Mouse (Mus musculus) midbrain, embryonic 10.5 days (tissue): ENCODE data around the gene Mcrs1. TPM values are rescaled to one million over a fixed set of nuclear protein-coding genes. Genes with fewer than 3 reads are reported as not detected.
A peak's percentile ranks its signal among the peaks of the same experiment; 100 is the strongest.

ENCODE experiments used
- DNase-seq: peaks from one replicate; pipeline ENCODE4 v3.0.0-alpha.2; 2017; ENCODE audit warnings: low spot score
- H3K27ac ChIP-seq: fragments of 300-500 bp; sonication (generic); replicated peaks from 2 replicates; pipeline ENCODE4 v1.5.1; 2016; ENCODE audit warnings: mild to moderate bottlenecking
- H3K27me3 ChIP-seq: fragments of 300-500 bp; sonication (generic); 2 replicates; pipeline ENCODE4 v1.6.1; 2016; ENCODE audit warnings: low read depth, mild to moderate bottlenecking; ENCODE audit not compliant: poor library complexity, severe bottlenecking
- H3K36me3 ChIP-seq: fragments of 300-500 bp; sonication (generic); 2 replicates; pipeline ENCODE4 v1.6.1; 2016; ENCODE audit warnings: mild to moderate bottlenecking, moderate library complexity
- H3K4me1 ChIP-seq: fragments of 300-500 bp; sonication (generic); 2 replicates; pipeline ENCODE4 v1.6.1; 2016
- H3K4me3 ChIP-seq: fragments of 300-500 bp; sonication (generic); 2 replicates; pipeline ENCODE4 v1.5.1; 2016; ENCODE audit warnings: mild to moderate bottlenecking, moderate library complexity
- H3K9me3 ChIP-seq: fragments of 300-500 bp; sonication (generic); replicated peaks from 2 replicates; pipeline ENCODE4 v1.6.1; 2016; ENCODE audit warnings: mild to moderate bottlenecking
- WGBS: fragments of 180-500 bp; shearing (Covaris S2); methylation state at CpG from one replicate; pipeline ENCODE4 v1.1.7; 2016; 5-methylcytosine and 5-hydroxymethylcytosine counted together
- polyA plus RNA-seq: library from polyadenylated mRNA; unstranded; fragments of >200 nt; fragmentation: Nextera tagmentation; extraction: Ambion mirVana; gene quantifications from 2 replicates; pipeline ENCODE4 v1.2.1, GENCODE M21; 2016

Mcrs1 gene
- polyA plus RNA-seq, 1 experiment from 2014 or later, result 202 TPM

DNA sequence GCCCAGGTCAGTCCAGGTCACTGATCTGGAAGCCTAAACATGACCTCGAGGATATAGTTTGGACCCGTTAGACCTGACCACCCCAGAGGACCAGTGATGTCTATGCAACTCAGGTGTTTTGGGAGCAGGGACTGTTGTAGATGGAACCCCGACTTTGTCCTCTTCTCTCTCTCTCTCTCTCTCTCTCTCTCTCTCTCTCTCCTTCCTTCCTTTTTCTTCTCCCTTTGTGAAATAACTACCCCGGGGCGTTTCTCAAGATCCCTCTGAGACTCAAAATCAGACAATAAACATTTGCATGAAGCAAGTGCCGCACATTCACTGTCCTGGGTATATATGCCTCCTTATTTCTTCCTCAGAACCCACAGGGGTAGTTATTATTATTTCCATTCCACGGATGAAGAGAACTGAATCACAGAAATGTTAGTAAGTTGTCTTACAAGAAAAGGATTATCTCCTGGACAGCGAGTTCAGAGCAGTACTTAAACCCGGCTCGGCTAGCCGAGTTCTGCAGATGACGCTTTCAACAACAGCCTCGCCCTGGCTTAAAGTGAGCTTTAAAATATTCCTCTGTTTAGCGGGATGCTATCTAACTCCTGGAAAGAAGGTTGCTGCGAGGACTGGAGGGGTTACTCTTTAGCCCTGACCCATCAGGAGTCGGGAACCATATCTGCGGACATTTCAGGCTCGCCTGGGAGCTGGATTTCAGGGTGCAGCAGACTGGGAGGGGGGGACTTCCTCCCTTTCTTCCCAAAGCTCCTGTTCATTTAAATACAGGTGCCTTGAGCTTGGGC lies 28.8 kb downstream of the Mcrs1 start:
- DNase-seq, result no peak
- Histone ChIP-seq H3K27ac (no peak overlapping the region), H3K4me3 (peak overlapping the region; percentile 54), H3K36me3 (no peaks in the 10 kb centered on the region), H3K4me1 (peaks cover 61% of the 10 kb centered on the region), H3K9me3 (no peaks in the 10 kb centered on the region), H3K27me3 (peaks cover 90% of the 10 kb centered on the region)
- WGBS, result 5% methylated on average over 18 of the region's 18 CpGs

DNA sequence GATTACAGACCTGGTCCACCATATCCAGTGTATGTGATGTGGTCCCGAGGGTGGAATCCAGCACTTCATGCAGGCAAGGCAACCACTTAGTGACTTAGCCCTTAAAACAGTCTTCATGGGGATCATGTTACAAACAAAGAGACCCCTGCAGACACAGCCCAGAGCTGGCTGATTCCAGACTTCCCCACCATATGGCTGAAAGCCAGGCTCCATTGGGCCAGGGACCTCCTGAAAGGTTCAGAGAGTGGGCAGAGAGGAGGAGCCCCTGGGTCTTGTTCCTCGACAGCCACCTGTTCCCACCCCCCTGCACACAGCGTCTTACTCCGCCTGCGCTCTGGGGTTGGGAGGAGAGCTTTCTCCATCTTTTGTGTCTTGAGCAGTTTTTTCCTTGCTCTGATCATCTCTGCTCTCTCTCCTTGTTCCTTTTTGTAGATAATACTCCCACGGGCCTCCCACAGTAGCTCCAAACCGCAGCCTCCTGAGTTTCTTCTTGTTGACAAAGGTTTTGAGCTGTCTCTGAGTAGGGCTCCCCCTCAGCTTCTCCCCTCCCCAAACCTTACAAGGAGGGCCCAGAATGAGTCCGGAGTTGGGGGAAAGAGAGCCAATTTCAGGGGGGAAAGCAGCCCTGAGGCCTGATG lies 30.3 kb downstream of the Mcrs1 start:
- H3K4me3 ChIP-seq, result no peak overlapping the region
- peaks cover 75% of the 10 kb centered on the region for H3K27me3 ChIP-seq
- H3K27ac ChIP-seq, result no peak overlapping the region
- DNase-seq, result no peak
- H3K36me3 ChIP-seq, result no peaks in the 10 kb centered on the region
- peaks cover 53% of the 10 kb centered on the region for H3K4me1 ChIP-seq
- no peaks in the 10 kb centered on the region for H3K9me3 ChIP-seq
- WGBS, result 7% methylated on average over 8 of the region's 8 CpGs

GRCm38 (mm10) chr15:99217630-99218029 lies 34.1 kb downstream of the Mcrs1 start:
- 90% methylated on average over 4 of the region's 4 CpGs for WGBS
- Histone ChIP-seq H3K9me3 (no peaks in the 10 kb centered on the region), H3K4me3 (no peak overlapping the region), H3K4me1 (peaks cover 16% of the 10 kb centered on the region), H3K27me3 (peaks cover 37% of the 10 kb centered on the region), H3K36me3 (peaks cover 25% of the 10 kb centered on the region), H3K27ac (no peak overlapping the region)
- no peak for DNase-seq

GRCm38 (mm10) chr15:99215741-99216463 lies 35.9 kb downstream of the Mcrs1 start:
- Histone ChIP-seq H3K27me3 (peaks cover 19% of the 10 kb centered on the region), H3K4me1 (no peaks in the 10 kb centered on the region), H3K27ac (no peak overlapping the region), H3K36me3 (peaks cover 42% of the 10 kb centered on the region), H3K9me3 (no peaks in the 10 kb centered on the region), H3K4me3 (no peak overlapping the region)
- 85% methylated on average over 11 of the region's 11 CpGs for WGBS
- no peak for DNase-seq

DNA sequence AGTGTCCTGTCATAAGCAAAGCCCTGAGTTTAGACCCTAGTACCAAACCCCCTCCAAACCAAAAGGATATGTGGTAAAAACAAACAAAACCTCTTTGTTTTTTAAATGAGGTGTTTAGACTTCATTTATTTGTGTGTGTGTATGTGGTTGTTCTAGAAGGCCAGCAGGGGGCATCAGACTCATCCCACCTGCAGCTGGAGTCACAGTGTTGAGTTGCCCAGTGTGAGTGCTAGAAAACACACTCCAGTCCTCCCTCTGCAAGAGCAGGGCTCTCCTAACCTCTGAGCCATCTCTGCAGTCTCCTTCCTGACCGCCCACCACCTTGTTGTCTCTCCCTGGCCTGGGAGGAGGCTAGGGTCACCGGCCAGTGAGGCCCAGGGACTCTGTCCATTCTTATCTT lies 36.8 kb downstream of the Mcrs1 start:
- Histone ChIP-seq H3K27me3 (peaks cover 10% of the 10 kb centered on the region), H3K27ac (no peak overlapping the region), H3K4me1 (no peaks in the 10 kb centered on the region), H3K9me3 (no peaks in the 10 kb centered on the region), H3K4me3 (no peak overlapping the region), H3K36me3 (peaks cover 52% of the 10 kb centered on the region)
- DNase-seq, result no peak
- 82% methylated on average over 2 of the region's 2 CpGs for WGBS

DNA sequence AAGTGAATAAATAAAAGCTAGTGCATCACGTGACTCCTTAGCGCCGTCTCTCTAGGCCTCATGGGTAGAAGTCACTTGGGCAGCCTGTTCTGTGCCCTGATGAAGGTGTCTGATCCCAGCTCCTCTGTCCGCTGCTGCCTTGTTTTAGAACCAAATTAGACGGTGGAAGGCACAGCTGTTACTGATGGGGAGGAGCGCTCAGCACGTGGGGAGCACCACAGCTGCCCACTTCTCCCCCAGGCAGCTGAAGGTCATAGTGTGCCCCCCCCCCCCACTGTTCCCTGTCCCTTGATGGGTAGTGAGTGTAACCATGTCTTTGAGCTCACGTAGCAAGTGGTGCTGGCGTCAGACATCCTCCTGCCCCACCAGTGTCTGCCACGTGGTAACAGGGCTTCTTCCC lies 38.6 kb downstream of the Mcrs1 start:
- Histone ChIP-seq H3K9me3 (no peaks in the 10 kb centered on the region), H3K4me1 (no peaks in the 10 kb centered on the region), H3K4me3 (no peak overlapping the region), H3K36me3 (peaks cover 70% of the 10 kb centered on the region), H3K27me3 (no peaks in the 10 kb centered on the region), H3K27ac (no peak overlapping the region)
- WGBS, result 91% methylated on average over 10 of the region's 10 CpGs
- DNase-seq, result no peak

GRCm38 (mm10) chr15:99205959-99206358 lies 45.8 kb downstream of the Mcrs1 start:
- WGBS, result 81% methylated on average over 8 of the region's 8 CpGs
- Histone ChIP-seq H3K36me3 (peaks cover 91% of the 10 kb centered on the region), H3K27ac (no peak overlapping the region), H3K4me1 (no peaks in the 10 kb centered on the region), H3K9me3 (no peaks in the 10 kb centered on the region), H3K27me3 (no peaks in the 10 kb centered on the region), H3K4me3 (no peak overlapping the region)
- no peak for DNase-seq

DNA sequence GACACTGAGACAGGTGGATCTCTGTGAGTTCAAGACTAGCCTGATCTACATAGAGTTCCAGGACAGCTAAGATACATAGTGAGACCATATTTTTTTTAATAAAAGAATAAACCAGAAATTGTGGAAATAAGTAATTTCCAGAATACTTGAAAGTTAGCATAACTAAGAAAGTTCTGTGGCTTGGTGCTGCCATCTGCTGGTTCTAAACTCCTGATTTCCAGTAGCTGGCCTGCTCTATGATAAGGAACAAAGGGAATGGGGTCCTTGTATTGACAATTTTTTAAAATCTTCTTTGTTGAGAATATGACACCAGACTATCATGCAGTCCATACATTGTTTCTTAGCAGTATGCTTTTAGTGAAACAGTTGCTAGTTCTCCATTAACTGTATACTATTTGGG lies 53.0 kb downstream of the Mcrs1 start:
- Histone ChIP-seq H3K4me3 (no peak overlapping the region), H3K4me1 (peaks cover 17% of the 10 kb centered on the region), H3K27me3 (no peaks in the 10 kb centered on the region), H3K27ac (no peak overlapping the region), H3K36me3 (peaks cover 79% of the 10 kb centered on the region), H3K9me3 (no peaks in the 10 kb centered on the region)
- DNase-seq, result no peak

DNA sequence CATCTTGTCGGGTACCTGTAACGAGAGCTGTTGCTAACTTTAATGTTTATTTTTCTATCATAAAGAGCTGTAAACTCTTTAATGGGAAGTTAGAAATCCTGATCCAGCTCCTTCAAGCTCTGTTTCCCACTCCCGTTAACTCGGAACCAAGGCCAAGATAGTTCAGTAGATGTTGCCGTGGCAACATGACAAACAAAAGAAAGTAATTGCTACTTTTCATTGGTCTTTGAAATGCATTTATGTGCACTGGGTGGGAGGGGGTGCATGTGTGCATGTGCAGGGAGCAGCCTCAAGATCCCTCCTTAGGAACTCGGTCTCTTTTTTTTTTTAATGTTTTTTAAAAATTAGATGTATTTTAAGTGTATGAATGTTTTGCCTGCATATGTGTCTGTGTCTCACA lies 56.7 kb downstream of the Mcrs1 start:
- WGBS, result 67% methylated on average over 6 of the region's 6 CpGs
- peaks cover 79% of the 10 kb centered on the region for H3K36me3 ChIP-seq

DNA sequence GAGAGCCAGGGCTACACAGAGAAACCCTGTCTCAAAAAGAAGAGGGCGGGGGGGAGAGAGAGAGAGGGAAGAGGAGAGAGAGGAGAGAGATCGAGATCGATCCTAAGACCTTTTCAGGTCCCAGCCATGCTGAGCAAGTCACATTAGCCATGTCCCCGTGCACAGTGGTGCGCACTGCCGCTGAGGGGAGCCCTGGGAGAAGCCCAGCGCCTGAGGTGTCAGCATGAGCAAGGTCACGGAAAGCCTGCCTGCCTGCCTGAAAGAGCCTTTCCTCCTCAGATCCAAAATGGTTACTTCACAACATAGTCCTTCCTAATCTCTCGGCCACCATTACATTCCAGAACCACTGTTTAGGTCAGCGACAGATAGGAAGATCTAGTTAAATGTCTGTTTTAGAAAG lies 57.4 kb downstream of the Mcrs1 start:
- Histone ChIP-seq H3K27me3 (no peaks in the 10 kb centered on the region), H3K36me3 (peaks cover 79% of the 10 kb centered on the region), H3K4me3 (no peak overlapping the region), H3K27ac (no peak overlapping the region; the same call in 1 of the 2 replicates), H3K4me1 (peaks cover 17% of the 10 kb centered on the region), H3K9me3 (no peaks in the 10 kb centered on the region)
- DNase-seq, result no peak
- 87% methylated on average over 10 of the region's 10 CpGs for WGBS

More for the DNA sequence above, 56.7 kb downstream of the Mcrs1 start:
- peaks cover 17% of the 10 kb centered on the region for H3K4me1 ChIP-seq
- no peak overlapping the region for H3K4me3 ChIP-seq
- no peaks in the 10 kb centered on the region for H3K27me3 ChIP-seq
- no peak overlapping the region for H3K27ac ChIP-seq
- H3K9me3 ChIP-seq, result no peaks in the 10 kb centered on the region
- DNase-seq, result no peak
